ENCODE assay signal across 26 mouse cellular contexts in genomic region chr2:10204301-10204700, GRCm38 (mm10). TPM values are rescaled to one million over a fixed set of nuclear protein-coding genes. Genes with fewer than 3 reads are reported as not detected.
DNase-seq lines count a peak whose midpoint lies in the region; ATAC-seq and TF ChIP-seq lines count a peak whose summit lies in the region.
"Had no signal": no experiment of that assay in that cellular context is flagged by ENCODE, and none has a peak within 500 bp of the region (broad histone marks: within the 10 kb centered on the region; RNA-seq: fewer than 3 reads in every experiment).

No protein-coding gene starts in this region.

- no peaks in the 10 kb centered on the region for H3K36me3 ChIP-seq in forebrain, embryonic 14.5 days (ENCODE audit: control insufficient read depth, insufficient read depth, low read length)
- no peaks in the 10 kb centered on the region for H3K36me3 ChIP-seq in forebrain, postnatal 0 days (ENCODE audit: insufficient read depth)
- H3K36me3 ChIP-seq in hindbrain, postnatal 0 days (ENCODE audit: insufficient read depth, low read length), result no peaks in the 10 kb centered on the region
- H3K36me3 ChIP-seq in hindbrain, embryonic 10.5 days, result no peaks in the 10 kb centered on the region
- H3K36me3 ChIP-seq in midbrain, postnatal 0 days (ENCODE audit: insufficient read depth, low read length), result no peaks in the 10 kb centered on the region
- H3K36me3 ChIP-seq in midbrain, embryonic 10.5 days, result no peaks in the 10 kb centered on the region
- H3K36me3 ChIP-seq: embryonic facial prominence, embryonic 12.5 days; forebrain, embryonic 12.5 days; heart, embryonic 13.5 days had no signal

- no peaks in the 10 kb centered on the region for H3K27me3 ChIP-seq in forebrain, embryonic 14.5 days (replicated peaks; ENCODE audit: control insufficient read depth, insufficient read depth, low read length)
- H3K27me3 ChIP-seq in forebrain, postnatal 0 days (ENCODE audit: insufficient read depth, low read length), result no peaks in the 10 kb centered on the region
- no peaks in the 10 kb centered on the region for H3K27me3 ChIP-seq in hindbrain, postnatal 0 days (ENCODE audit: insufficient read depth, low read length)
- H3K27me3 ChIP-seq in hindbrain, embryonic 10.5 days (ENCODE audit: insufficient read depth, poor library complexity, severe bottlenecking), result no peaks in the 10 kb centered on the region
- H3K27me3 ChIP-seq in midbrain, postnatal 0 days (ENCODE audit: insufficient read depth, low read length), result no peaks in the 10 kb centered on the region
- no peaks in the 10 kb centered on the region for H3K27me3 ChIP-seq in midbrain, embryonic 10.5 days (ENCODE audit: low read depth, poor library complexity, severe bottlenecking)
- H3K27me3 ChIP-seq: embryonic facial prominence, embryonic 12.5 days; forebrain, embryonic 12.5 days; heart, embryonic 13.5 days had no signal

- no peaks in the 10 kb centered on the region for H3K9me3 ChIP-seq in forebrain, embryonic 14.5 days (replicated peaks; ENCODE audit: control insufficient read depth, low read length)
- H3K9me3 ChIP-seq in forebrain, postnatal 0 days (ENCODE audit: low read length), result no peaks in the 10 kb centered on the region
- no peaks in the 10 kb centered on the region for H3K9me3 ChIP-seq in hindbrain, postnatal 0 days (ENCODE audit: low read length)
- H3K9me3 ChIP-seq in hindbrain, embryonic 10.5 days, result no peaks in the 10 kb centered on the region
- H3K9me3 ChIP-seq in midbrain, postnatal 0 days (ENCODE audit: low read length), result no peaks in the 10 kb centered on the region
- no peaks in the 10 kb centered on the region for H3K9me3 ChIP-seq in midbrain, embryonic 10.5 days (replicated peaks)
- H3K9me3 ChIP-seq: embryonic facial prominence, embryonic 12.5 days; forebrain, embryonic 12.5 days; heart, embryonic 13.5 days had no signal

- H3K4me1 ChIP-seq in forebrain, embryonic 14.5 days (ENCODE audit: control insufficient read depth, insufficient read depth, low read length), result no peaks in the 10 kb centered on the region
- no peaks in the 10 kb centered on the region for H3K4me1 ChIP-seq in forebrain, postnatal 0 days (ENCODE audit: insufficient read depth)
- H3K4me1 ChIP-seq in hindbrain, postnatal 0 days (ENCODE audit: insufficient read depth, low read length), result no peaks in the 10 kb centered on the region
- no peaks in the 10 kb centered on the region for H3K4me1 ChIP-seq in hindbrain, embryonic 10.5 days (replicated peaks)
- no peaks in the 10 kb centered on the region for H3K4me1 ChIP-seq in midbrain, postnatal 0 days (ENCODE audit: insufficient read depth, low read length)
- H3K4me1 ChIP-seq in midbrain, embryonic 10.5 days, result no peaks in the 10 kb centered on the region
- H3K4me1 ChIP-seq: embryonic facial prominence, embryonic 12.5 days; forebrain, embryonic 12.5 days; heart, embryonic 13.5 days had no signal

- H3K9ac ChIP-seq in forebrain, embryonic 14.5 days (ENCODE audit: low read length), result no peak overlapping the region
- no peak overlapping the region for H3K9ac ChIP-seq in forebrain, postnatal 0 days
- H3K9ac ChIP-seq in hindbrain, postnatal 0 days (replicated peaks; ENCODE audit: low read length), result no peak overlapping the region
- H3K9ac ChIP-seq in midbrain, postnatal 0 days (replicated peaks; ENCODE audit: low read length, poor library complexity, severe bottlenecking), result no peak overlapping the region
- H3K9ac ChIP-seq: embryonic facial prominence, embryonic 12.5 days; forebrain, embryonic 12.5 days; heart, embryonic 13.5 days; hindbrain, embryonic 14.5 days had no signal

- DNase-seq in forebrain, embryonic 14.5 days (ENCODE audit: low spot score), result peak; percentile 17
- DNase-seq in forebrain, postnatal 0 days, result no peak
- peak; percentile 56 for DNase-seq in hindbrain, postnatal 0 days (ENCODE audit: low spot score)
- DNase-seq in hindbrain, embryonic 10.5 days (ENCODE audit: low spot score), result no peak
- peak; percentile 14 for DNase-seq in midbrain, postnatal 0 days (ENCODE audit: low spot score)
- no peak for DNase-seq in midbrain, embryonic 10.5 days (ENCODE audit: low spot score)
- no peak for DNase-seq in kidney, adult 9 months
- DNase-seq: adrenal gland, adult 8-10 months; adrenal gland, postnatal 25 days; cerebellum, adult 18-20 months; cerebellum, adult 9-10 months; cerebellum, postnatal 14 days; gastrocnemius, adult 2 months; gastrocnemius, postnatal 14 days; heart, adult 18-20 months; heart, postnatal 36 days had no signal

- ATAC-seq in forebrain, embryonic 14.5 days, result no peak
- no peak for ATAC-seq in forebrain, postnatal 0 days
- no peak for ATAC-seq in hindbrain, postnatal 0 days
- ATAC-seq in midbrain, postnatal 0 days (ENCODE audit: low FRiP score), result no peak
- ATAC-seq: CD4-positive, CD25-positive, alpha-beta regulatory T cell, adult 4 months; forebrain, embryonic 16.5 days; intestine, postnatal 0 days had no signal

- no peak overlapping the region for H3K4me3 ChIP-seq in forebrain, embryonic 14.5 days (ENCODE audit: low read depth, low read length)
- no peak overlapping the region for H3K4me3 ChIP-seq in forebrain, postnatal 0 days (ENCODE audit: low read depth, low read length)
- H3K4me3 ChIP-seq in hindbrain, postnatal 0 days (ENCODE audit: low read length), result no peak overlapping the region
- H3K4me3 ChIP-seq in hindbrain, embryonic 10.5 days, result no peak overlapping the region
- H3K4me3 ChIP-seq in midbrain, postnatal 0 days (ENCODE audit: low read depth, low read length), result no peak overlapping the region
- H3K4me3 ChIP-seq in midbrain, embryonic 10.5 days, result no peak overlapping the region
- H3K4me3 ChIP-seq: embryonic facial prominence, embryonic 12.5 days; erythroblast, embryonic 14.5 days; forebrain, embryonic 12.5 days; gastrocnemius, adult 2 months; heart, embryonic 13.5 days had no signal

- WGBS in forebrain, embryonic 14.5 days, result 72% methylated on average over 3 of the region's 3 CpGs
- WGBS in forebrain, postnatal 0 days, result 50% methylated on average over 3 of the region's 3 CpGs
- 50% methylated on average over 3 of the region's 3 CpGs for WGBS in hindbrain, postnatal 0 days
- WGBS in hindbrain, embryonic 10.5 days, result 92% methylated on average over 3 of the region's 3 CpGs
- WGBS in midbrain, postnatal 0 days, result 79% methylated on average over 3 of the region's 3 CpGs
- 91% methylated on average over 3 of the region's 3 CpGs for WGBS in midbrain, embryonic 10.5 days

- no peak overlapping the region for H3K4me2 ChIP-seq in forebrain, embryonic 14.5 days (ENCODE audit: low read length)
- H3K4me2 ChIP-seq in forebrain, postnatal 0 days (ENCODE audit: low read depth), result no peak overlapping the region
- H3K4me2 ChIP-seq in hindbrain, postnatal 0 days (ENCODE audit: low read depth, low read length), result no peak overlapping the region
- no peak overlapping the region for H3K4me2 ChIP-seq in midbrain, postnatal 0 days (ENCODE audit: low read depth, low read length, poor library complexity, severe bottlenecking)
- H3K4me2 ChIP-seq: embryonic facial prominence, embryonic 12.5 days; forebrain, embryonic 12.5 days; heart, embryonic 13.5 days; hindbrain, embryonic 14.5 days had no signal

- TF ChIP-seq CTCF in forebrain, postnatal 0 days (IDR thresholded peaks at IDR 0.05; ENCODE audit: low read depth), result no peak
- TF ChIP-seq CTCF in hindbrain, postnatal 0 days (IDR thresholded peaks at IDR 0.05; ENCODE audit: low read depth), result no peak
- TF ChIP-seq CTCF in midbrain, postnatal 0 days (IDR thresholded peaks at IDR 0.05), result no peak

- H3K27ac ChIP-seq in forebrain, embryonic 14.5 days (ENCODE audit: low read depth, low read length), result no peak overlapping the region
- no peak overlapping the region for H3K27ac ChIP-seq in forebrain, postnatal 0 days (ENCODE audit: low read depth, low read length)
- no peak overlapping the region for H3K27ac ChIP-seq in hindbrain, postnatal 0 days
- no peak overlapping the region for H3K27ac ChIP-seq in hindbrain, embryonic 10.5 days
- no peak overlapping the region for H3K27ac ChIP-seq in midbrain, postnatal 0 days (ENCODE audit: low read depth, low read length)
- H3K27ac ChIP-seq in midbrain, embryonic 10.5 days (replicated peaks), result no peak overlapping the region
- H3K27ac ChIP-seq: embryonic facial prominence, embryonic 12.5 days; forebrain, embryonic 12.5 days; gastrocnemius, adult 2 months; heart, embryonic 13.5 days; hindbrain, embryonic 14.5 days had no signal

RNA-seq across cellular contexts. Expression of gene Itih5, which starts 50.9 kb away (rescaled TPM):
- 3.4 and 5.8 TPM in 2 replicates for polyA plus RNA-seq in forebrain, embryonic 14.5 days (2014; fragmentation: Nextera tagmentation; extraction: Ambion mirVana)
- total RNA-seq in forebrain, postnatal 0 days (2014; rRNA removed), result 10.6 and 15.7 TPM in 2 replicates
- polyA plus RNA-seq in forebrain, postnatal 0 days (2015; fragmentation: Nextera tagmentation; extraction: Ambion mirVana), result 4.9 and 7.3 TPM in 2 replicates
- total RNA-seq in hindbrain, postnatal 0 days (2014; rRNA removed), result 15.3 and 16.7 TPM in 2 replicates
- polyA plus RNA-seq in hindbrain, postnatal 0 days (2015; fragmentation: Nextera tagmentation; extraction: Ambion mirVana), result 11.2 and 11.6 TPM in 2 replicates
- polyA plus RNA-seq in hindbrain, embryonic 10.5 days (2016; fragmentation: Nextera tagmentation; extraction: Ambion mirVana), result 3.8 and 5.6 TPM in 2 replicates
- 18.3 and 19.6 TPM in 2 replicates for total RNA-seq in midbrain, postnatal 0 days (2014; rRNA removed)
- polyA plus RNA-seq in midbrain, postnatal 0 days (2015; fragmentation: Nextera tagmentation; extraction: Ambion mirVana), result 10.2 and 11.0 TPM in 2 replicates
- 6.3 and 6.5 TPM in 2 replicates for polyA plus RNA-seq in midbrain, embryonic 10.5 days (2016; fragmentation: Nextera tagmentation; extraction: Ambion mirVana)
- total RNA-seq: MEL had no signal
- polyA plus RNA-seq: C2C12; erythroblast, embryonic 14.5 days had no signal

Comparison
In these comparisons a context has a peak if more than half of its experiments do, and no peak if none do; other contexts are left out.
1. DNase-seq: peak in forebrain, embryonic 14.5 days (single experiment), hindbrain, postnatal 0 days (single experiment) and midbrain, postnatal 0 days (single experiment); none in forebrain, postnatal 0 days (single experiment), hindbrain, embryonic 10.5 days (single experiment), midbrain, embryonic 10.5 days (single experiment) and kidney, adult 9 months (single experiment).